Mouse (Mus musculus) sigmoid colon, adult 10 weeks (tissue): ENCODE measurements around the gene Kctd4. TPM values are rescaled to one million over a fixed set of nuclear protein-coding genes. Genes with fewer than 3 reads are reported as not detected.

Experiments
- polyA plus RNA-seq: library from polyadenylated mRNA; stranded (reverse); fragments of 350-450 nt; fragmentation: Illumina TruSeq; extraction: RNeasy Lipid Tissue Mini Kit (QIAGEN cat#74804); gene quantifications from one replicate; pipeline ENCODE4 v1.2.3, GENCODE M21; 2014; ENCODE audit warnings: low read depth, low replicate concordance

Kctd4 gene
- polyA plus RNA-seq, result 0.19 TPM

DNA sequence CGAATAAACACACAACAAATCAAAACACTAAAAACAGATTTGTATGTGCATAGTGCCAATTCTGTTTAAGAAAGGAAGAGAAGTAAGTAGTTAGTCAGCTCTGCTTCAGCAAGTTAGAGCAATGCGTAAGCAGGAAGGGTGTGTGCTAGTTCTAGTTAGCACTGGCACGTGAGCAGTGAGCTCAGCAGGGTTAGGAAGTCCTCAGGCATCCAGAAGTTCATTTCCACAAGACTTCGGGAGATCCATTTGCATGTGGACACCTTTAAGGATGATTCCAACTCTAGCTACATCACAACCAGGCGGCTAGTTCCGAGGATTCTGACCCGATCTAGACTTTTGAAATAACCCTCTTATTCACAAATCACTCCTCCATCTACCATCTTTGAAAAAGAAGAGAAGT lies at the start of gene Kctd4:
TSS of gene Kctd4 (plus strand) at position 244 of the 400 bp plus-strand sequence.

DNA sequence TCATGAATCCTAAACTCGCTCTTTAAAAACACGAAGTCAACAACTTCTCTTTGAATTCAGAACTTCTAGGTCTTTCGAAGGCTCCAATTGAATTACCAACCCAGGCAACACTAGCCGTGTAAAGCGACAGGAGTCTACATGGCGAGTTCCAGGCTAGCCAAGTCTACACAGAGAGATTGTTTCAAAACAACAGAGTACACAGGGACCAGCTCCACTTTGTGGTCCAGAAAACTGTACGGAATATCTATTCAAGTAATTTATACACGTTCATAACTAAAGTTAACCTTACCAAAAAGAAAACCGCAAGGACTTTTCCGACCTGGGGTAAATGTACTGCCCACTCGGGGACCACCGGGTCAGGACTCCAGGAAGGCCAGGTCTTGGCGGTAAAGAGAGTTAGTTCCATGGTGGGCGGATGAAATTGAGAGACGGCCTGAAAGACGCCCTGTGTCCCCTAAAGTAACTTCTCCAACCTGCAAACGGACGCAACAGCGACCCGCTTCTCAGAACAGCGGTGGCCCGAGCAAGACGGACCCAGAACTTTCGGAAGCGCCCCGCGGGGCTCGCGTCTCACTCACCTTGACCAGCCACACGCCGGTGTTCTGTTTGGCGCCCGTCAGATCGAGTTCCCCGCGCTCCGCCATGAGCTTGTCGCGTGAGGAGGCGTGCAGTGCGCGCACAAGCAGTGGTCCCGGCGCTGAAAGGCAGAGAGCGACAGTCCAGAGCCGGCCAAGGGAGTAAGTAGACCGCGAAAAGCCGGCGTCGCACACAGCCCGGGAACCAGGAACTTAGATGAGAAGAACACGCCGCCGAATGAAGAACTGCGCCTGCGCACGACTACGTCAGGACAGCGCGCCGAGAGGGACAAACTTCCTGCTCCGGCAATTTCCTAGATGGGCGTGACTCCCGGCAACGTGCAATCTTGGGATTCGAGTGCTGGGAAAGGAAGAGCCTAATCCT lies 55.6 kb downstream of the Kctd4 start, which contains the start of gene Gtf2f2:
TSS of gene Gtf2f2 (minus strand) at position 764 of the 960 bp plus-strand sequence.

Other genes with a start within 250 kb of the Kctd4 start
- gene Cog3, start 200.5 kb upstream of the Kctd4 start, polyA plus RNA-seq, result 62.7 TPM
- 8.9 TPM for gene Slc25a30, start 168.0 kb upstream of the Kctd4 start, polyA plus RNA-seq
- gene Tpt1, start 109.9 kb upstream of the Kctd4 start, polyA plus RNA-seq, result 16,981 TPM
- gene Gtf2f2, start 55.9 kb downstream of the Kctd4 start, polyA plus RNA-seq, result 42.3 TPM
- 56.7 TPM for gene Gpalpp1, start 155.8 kb downstream of the Kctd4 start, polyA plus RNA-seq
- 14.5 TPM for gene Nufip1, start 155.9 kb downstream of the Kctd4 start, polyA plus RNA-seq